Mouse (Mus musculus) small intestine, adult 2 months (tissue): ENCODE results near the gene Slc6a4.

Experiments used
- CTCF ChIP-seq: fragments of 200-500 bp; IDR thresholded peaks from 2 replicates; pipeline ENCODE4 v1.5.1; 2012; ENCODE audit warnings: low read depth, mild to moderate bottlenecking, control low read depth, inconsistent platforms, low read length, moderate library complexity, mixed read lengths; ENCODE audit not compliant: insufficient replicate concordance, insufficient read length; ENCODE audit errors: extremely low read depth
- POLR2A ChIP-seq: fragments of 200-500 bp; IDR thresholded peaks from 2 replicates; pipeline ENCODE4 v1.6.1; 2012; ENCODE audit warnings: low read depth, mild to moderate bottlenecking, control low read depth, inconsistent platforms, low read length, moderate library complexity

DNA sequence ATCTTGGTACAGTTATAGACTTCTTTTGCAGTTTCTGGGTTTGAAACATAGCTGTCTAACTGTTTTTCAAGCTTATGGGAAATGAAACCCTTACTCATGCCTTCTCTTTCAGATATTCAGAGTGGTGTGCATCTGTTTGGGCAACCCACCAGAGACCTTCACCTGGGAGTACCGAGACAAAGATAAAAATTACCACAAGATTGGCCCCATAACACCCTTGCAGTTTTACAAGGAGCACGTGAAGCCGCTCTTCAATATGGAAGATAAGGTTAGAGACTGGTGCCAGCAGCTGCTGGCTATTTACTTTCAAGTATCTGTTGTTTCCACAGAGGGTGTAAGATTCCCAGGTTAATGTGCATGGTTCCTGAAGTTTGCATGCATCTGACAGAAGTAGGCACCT is 32.7 kb upstream of the Slc6a4 start:
- no peak for TF ChIP-seq POLR2A
- TF ChIP-seq CTCF: no peak
